Mouse (Mus musculus) forebrain, postnatal 0 days (tissue): ENCODE measurements around the gene Mpz. TPM values are rescaled to one million over a fixed set of nuclear protein-coding genes. Genes with fewer than 3 reads are reported as not detected.

Experiments
- ATAC-seq: fragments of 200-750 bp; cut with Nextera tagmentation; 2 replicates; pipeline ENCODE4 v1.8.0; 2017; ENCODE audit warnings: mild to moderate bottlenecking, moderate library complexity
- DNase-seq: peaks from one replicate; pipeline ENCODE4 v3.0.0-alpha.2; 2015
- H3K27ac ChIP-seq: fragments of 300-500 bp; sonication (generic); 2 replicates; pipeline ENCODE4 v1.5.1; 2014; ENCODE audit warnings: low read depth, mild to moderate bottlenecking, antibody characterized with exemption, low read length, moderate library complexity, mixed read lengths
- H3K27me3 ChIP-seq: fragments of 300-500 bp; sonication (generic); 2 replicates; pipeline ENCODE4 v1.6.1; 2014; ENCODE audit warnings: mild to moderate bottlenecking, low read length, mixed read lengths; ENCODE audit not compliant: insufficient read depth
- H3K36me3 ChIP-seq: fragments of 300-500 bp; sonication (generic); 2 replicates; pipeline ENCODE4 v1.6.1; 2014; ENCODE audit warnings: mild to moderate bottlenecking, moderate library complexity; ENCODE audit not compliant: insufficient read depth
- H3K4me1 ChIP-seq: fragments of 300-500 bp; sonication (generic); 2 replicates; pipeline ENCODE4 v1.6.1; 2014; ENCODE audit warnings: antibody characterized with exemption; ENCODE audit not compliant: insufficient read depth
- H3K4me2 ChIP-seq: fragments of 300-500 bp; sonication (generic); 2 replicates; pipeline ENCODE4 v1.6.1; 2014; ENCODE audit warnings: low read depth, mild to moderate bottlenecking, moderate library complexity
- H3K4me3 ChIP-seq: fragments of 300-500 bp; sonication (generic); 2 replicates; pipeline ENCODE4 v1.5.1; 2014; ENCODE audit warnings: low read depth, low read length, mixed read lengths
- H3K9ac ChIP-seq: fragments of 300-500 bp; sonication (generic); 2 replicates; pipeline ENCODE4 v1.6.1; 2014; ENCODE audit warnings: mild to moderate bottlenecking
- H3K9me3 ChIP-seq: fragments of 300-500 bp; sonication (generic); 2 replicates; pipeline ENCODE4 v1.6.1; 2016; ENCODE audit warnings: low read length
- CTCF ChIP-seq: sonication (generic); IDR thresholded peaks from 2 replicates; pipeline ENCODE4 v1.5.1; 2016; ENCODE audit warnings: antibody characterized with exemption, control low read depth, low read depth
- WGBS: fragments of 180-500 bp; shearing (Covaris S2); extraction: QIAGEN DNeasy Blood & Tissue Kit; methylation state at CpG from one replicate; pipeline ENCODE4 v1.1.7; 2014; 5-methylcytosine and 5-hydroxymethylcytosine counted together
- polyA plus RNA-seq: library from polyadenylated mRNA; unstranded; fragments of >200 nt; fragmentation: Nextera tagmentation; extraction: Ambion mirVana; gene quantifications from 2 replicates; pipeline ENCODE4 v1.2.1, GENCODE M21; 2015
- total RNA-seq: library from RNA; depleted of rRNA; stranded (reverse); fragments of >200 nt; gene quantifications from 2 replicates; pipeline ENCODE4 v1.2.3, GENCODE M21; 2014

Mpz gene
- total and polyA plus RNA-seq, 2 experiments from 2014 or later: 0.30 to 0.38 TPM

DNA sequence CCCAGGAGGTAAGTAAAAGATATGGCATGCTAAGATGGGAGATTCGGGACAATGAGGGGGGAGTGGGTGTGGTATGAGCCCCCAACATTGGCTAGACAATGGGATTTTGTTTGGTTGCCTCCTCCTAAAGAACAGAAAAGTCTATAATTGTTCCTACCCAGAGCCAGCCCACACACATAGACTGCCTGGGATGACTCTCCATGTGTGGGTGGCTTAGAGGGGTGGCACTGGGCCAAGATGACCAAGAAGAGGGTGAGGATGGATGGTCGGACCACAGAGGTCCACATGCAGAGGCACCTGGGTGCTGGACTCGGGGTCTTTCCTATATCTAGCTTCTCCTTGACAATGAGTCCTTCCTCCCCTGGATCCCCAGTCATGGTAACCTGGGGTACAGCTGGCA, 6.1 kb downstream of the Mpz start:
- no peaks in the 10 kb centered on the region for H3K4me1 ChIP-seq
- no peaks in the 10 kb centered on the region for H3K36me3 ChIP-seq
- H3K4me2 ChIP-seq: no peak overlapping the region
- ATAC-seq (no peak), DNase-seq (no peak)
- H3K9me3 ChIP-seq: no peaks in the 10 kb centered on the region
- 74% methylated on average over 3 of the region's 3 CpGs for WGBS
- no peak overlapping the region for H3K27ac ChIP-seq
- H3K4me3 ChIP-seq: no peak overlapping the region
- H3K27me3 ChIP-seq: peaks cover 21% of the 10 kb centered on the region
- no peak overlapping the region for H3K9ac ChIP-seq
- no peak for TF ChIP-seq CTCF

DNA sequence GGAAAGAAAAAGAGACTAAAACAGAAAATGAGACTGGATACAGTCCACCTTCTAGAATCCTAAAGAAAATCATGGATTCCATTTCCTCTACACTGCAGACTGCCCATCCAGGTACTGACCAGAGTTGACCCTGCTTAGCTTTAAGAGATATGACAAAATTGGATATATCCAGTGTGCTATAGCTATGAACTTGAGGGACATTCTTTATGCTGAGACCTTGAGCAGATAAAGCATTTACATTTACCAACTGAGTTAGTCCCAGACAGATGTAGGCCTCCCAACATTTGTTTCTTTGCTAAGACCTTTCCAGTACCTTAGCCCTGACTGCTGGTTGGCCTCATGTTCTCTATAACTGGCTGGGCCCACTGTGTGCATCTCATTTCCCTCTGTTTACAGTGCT, 7.5 kb downstream of the Mpz start:
- no peak for DNase-seq

DNA sequence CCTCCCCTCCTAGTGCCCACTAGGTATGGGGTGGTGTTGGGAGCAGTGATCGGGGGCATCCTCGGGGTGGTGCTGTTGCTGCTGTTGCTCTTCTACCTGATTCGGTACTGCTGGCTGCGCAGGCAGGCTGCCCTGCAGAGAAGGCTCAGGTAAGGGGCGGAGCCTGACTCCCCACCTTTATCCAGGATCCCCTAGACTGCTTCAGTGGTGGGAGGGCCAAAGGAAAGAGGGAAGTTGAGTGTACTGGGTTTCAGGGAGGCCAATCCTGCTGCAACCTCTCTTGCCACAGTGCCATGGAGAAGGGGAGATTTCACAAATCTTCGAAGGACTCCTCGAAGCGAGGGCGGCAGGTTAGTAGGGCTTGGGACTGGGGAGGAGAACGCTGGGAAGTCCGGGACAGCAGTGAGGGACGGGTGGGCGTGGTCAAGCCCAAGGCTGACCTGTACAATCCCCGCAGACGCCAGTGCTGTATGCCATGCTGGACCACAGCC, 9.0 kb downstream of the Mpz start:
- H3K27me3 ChIP-seq: peaks cover 21% of the 10 kb centered on the region
- H3K27ac ChIP-seq: no peak overlapping the region
- peak overlapping the region; percentile 24; the same call in 1 of the 2 replicates for H3K4me2 ChIP-seq
- H3K9me3 ChIP-seq: no peaks in the 10 kb centered on the region
- H3K9ac ChIP-seq: no peak overlapping the region
- H3K36me3 ChIP-seq: no peaks in the 10 kb centered on the region
- ATAC-seq (no peak), DNase-seq (no peak)
- WGBS: 3% methylated on average over 15 of the region's 15 CpGs
- H3K4me1 ChIP-seq: no peaks in the 10 kb centered on the region
- no peak for TF ChIP-seq CTCF
- H3K4me3 ChIP-seq: peak overlapping the region; percentile 1; the same call in 1 of the 2 replicates

More for the DNA sequence above, 7.5 kb downstream of the Mpz start:
- no peak for TF ChIP-seq CTCF
- H3K36me3 ChIP-seq: no peaks in the 10 kb centered on the region
- H3K9me3 ChIP-seq: no peaks in the 10 kb centered on the region
- H3K4me1 ChIP-seq: no peaks in the 10 kb centered on the region
- no peak overlapping the region for H3K4me2 ChIP-seq
- H3K27ac ChIP-seq: no peak overlapping the region
- peaks cover 21% of the 10 kb centered on the region for H3K27me3 ChIP-seq
- no peak overlapping the region for H3K4me3 ChIP-seq
- ATAC-seq: no peak
- H3K9ac ChIP-seq: no peak overlapping the region

DNA sequence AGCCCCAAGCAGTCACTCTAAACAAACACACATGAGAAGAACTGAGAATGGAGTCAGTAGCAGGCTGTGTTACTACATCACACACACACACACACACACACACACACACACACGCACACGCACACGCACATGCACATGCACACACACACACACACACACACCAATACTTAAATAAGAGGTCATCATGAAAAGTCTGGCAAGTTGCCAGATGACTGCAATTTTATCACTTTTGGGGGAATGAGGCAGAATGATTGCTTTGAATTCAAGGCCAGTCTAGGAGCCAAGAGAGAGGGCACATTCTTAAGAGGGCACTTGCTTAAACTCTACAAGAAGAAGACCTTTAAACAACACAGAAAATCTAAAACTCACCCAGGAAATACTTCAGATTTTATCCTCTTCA, 12.0 kb downstream of the Mpz start:
- H3K4me1 ChIP-seq: no peaks in the 10 kb centered on the region
- no peak overlapping the region for H3K27ac ChIP-seq
- no peak for DNase-seq
- 94% methylated on average over 3 of the region's 3 CpGs for WGBS
- H3K9me3 ChIP-seq: no peaks in the 10 kb centered on the region
- no peak for ATAC-seq
- no peak overlapping the region for H3K9ac ChIP-seq
- no peak overlapping the region for H3K4me2 ChIP-seq
- H3K27me3 ChIP-seq: peaks cover 15% of the 10 kb centered on the region
- no peak for TF ChIP-seq CTCF
- no peaks in the 10 kb centered on the region for H3K36me3 ChIP-seq
- H3K4me3 ChIP-seq: no peak overlapping the region

DNA sequence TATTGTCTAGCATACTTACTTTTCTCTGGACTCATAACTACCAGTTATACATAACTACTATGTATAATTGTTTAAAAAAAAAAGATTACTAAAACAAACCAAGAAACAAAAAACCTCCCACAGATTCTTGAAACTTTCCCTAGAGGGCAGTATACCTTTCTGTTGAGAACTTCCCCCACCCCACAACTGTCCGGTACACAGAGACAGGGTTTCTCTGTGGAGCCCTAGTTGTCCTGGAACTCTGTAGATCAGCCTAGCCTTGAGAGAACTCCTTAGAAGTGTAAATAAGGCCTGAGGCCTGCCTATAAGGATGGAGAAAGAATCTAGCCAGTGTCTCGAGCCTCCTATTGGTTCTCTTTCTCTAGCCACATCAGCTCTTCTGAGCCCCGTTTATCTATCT, 13.7 kb downstream of the Mpz start:
- ATAC-seq (no peak), DNase-seq (no peak)
- TF ChIP-seq CTCF: peak; percentile 21; the same call in 1 of the 2 replicates
- Histone ChIP-seq H3K27ac (no peak overlapping the region), H3K4me1 (no peaks in the 10 kb centered on the region), H3K4me2 (no peak overlapping the region), H3K9me3 (no peaks in the 10 kb centered on the region), H3K27me3 (peaks cover 8% of the 10 kb centered on the region), H3K36me3 (no peaks in the 10 kb centered on the region), H3K9ac (no peak overlapping the region), H3K4me3 (no peak overlapping the region)
- WGBS: 38% methylated on average over 3 of the region's 3 CpGs

DNA sequence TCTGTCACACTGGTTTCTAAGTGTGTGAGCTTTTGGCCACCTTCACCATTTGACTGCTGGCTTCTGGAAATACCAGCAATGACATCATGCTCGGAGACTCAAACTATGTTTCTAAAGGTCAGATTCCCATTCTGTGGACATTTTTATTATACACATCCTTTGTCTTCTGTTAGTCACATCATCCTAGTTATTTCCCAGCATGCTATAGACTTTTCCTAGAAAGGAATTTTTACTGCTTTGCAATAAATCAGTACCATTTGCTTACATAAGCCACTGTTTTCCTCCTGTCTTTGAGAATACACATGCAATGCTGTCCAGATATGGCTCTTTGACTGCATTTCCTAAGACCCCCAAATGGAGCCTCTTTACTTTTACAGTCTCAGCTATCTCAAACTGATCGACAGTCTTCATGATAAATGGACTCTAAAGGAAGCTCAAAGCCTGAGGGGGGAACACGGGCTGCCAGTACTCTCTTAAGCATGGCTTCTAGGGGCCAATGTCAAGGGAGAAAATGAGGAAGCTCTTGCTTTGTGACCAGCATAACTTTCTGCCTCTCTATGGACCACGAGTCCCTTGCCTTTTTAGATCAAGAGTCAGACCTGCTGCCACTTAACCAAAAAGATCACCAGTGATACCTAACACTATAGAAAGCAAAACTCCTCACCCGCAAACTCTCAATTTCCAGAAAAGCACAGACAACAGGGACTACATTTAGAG, 15.3 kb downstream of the Mpz start:
- Histone ChIP-seq H3K27me3 (no peaks in the 10 kb centered on the region), H3K4me3 (no peak overlapping the region), H3K4me2 (no peak overlapping the region), H3K36me3 (no peaks in the 10 kb centered on the region), H3K9ac (no peak overlapping the region), H3K4me1 (no peaks in the 10 kb centered on the region), H3K27ac (no peak overlapping the region), H3K9me3 (no peaks in the 10 kb centered on the region)
- DNase-seq (no peak), ATAC-seq (no peak)
- no peak for TF ChIP-seq CTCF
- WGBS: 78% methylated on average over 5 of the region's 5 CpGs

DNA sequence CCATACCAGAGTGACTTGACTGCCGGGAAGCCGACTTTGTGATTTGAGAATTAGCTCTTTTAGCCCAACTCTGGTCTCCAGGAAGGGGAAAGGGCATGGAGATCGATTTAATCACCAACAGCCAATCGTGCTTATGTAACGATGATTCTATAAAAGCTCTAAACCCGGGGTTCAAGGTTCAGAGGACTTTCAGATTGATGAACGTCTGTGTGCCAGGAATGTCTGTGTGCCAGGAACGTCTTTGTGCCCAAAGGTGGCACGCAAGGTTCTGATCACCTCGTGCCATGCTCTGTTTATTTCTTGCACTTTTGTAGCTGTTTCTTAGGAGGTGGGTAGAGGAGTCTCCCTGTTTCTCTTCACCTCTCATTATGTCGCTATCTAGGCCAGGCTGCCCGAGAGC, 18.4 kb downstream of the Mpz start:
- H3K9me3 ChIP-seq: no peaks in the 10 kb centered on the region

More for the DNA sequence above, 18.4 kb downstream of the Mpz start:
- Histone ChIP-seq H3K27me3 (no peaks in the 10 kb centered on the region), H3K4me2 (no peak overlapping the region), H3K27ac (no peak overlapping the region), H3K4me3 (no peak overlapping the region), H3K9ac (no peak overlapping the region), H3K4me1 (no peaks in the 10 kb centered on the region), H3K36me3 (no peaks in the 10 kb centered on the region)
- WGBS: 84% methylated on average over 12 of the region's 12 CpGs
- DNase-seq (no peak), ATAC-seq (no peak)
- TF ChIP-seq CTCF: no peak
